Mouse (Mus musculus) forebrain, embryonic 14.5 days (tissue): ENCODE measurements at regions not wholly inside any gene's neighbourhood (a gene's known extent, or its start where the extent isn't known, plus 50 kb on each side); places are given as distances from the start of the nearest gene placed in this dataset.

Experiments
- ATAC-seq: fragments of 200-750 bp; cut with Nextera tagmentation; 2 replicates; pipeline ENCODE4 v1.8.0; 2017; ENCODE audit warnings: mild to moderate bottlenecking, moderate library complexity
- DNase-seq: peaks from one replicate; pipeline ENCODE4 v3.0.0-alpha.2; 2015; ENCODE audit warnings: low spot score
- H3K27ac ChIP-seq: fragments of 300-500 bp; sonication (generic); 2 replicates; pipeline ENCODE4 v1.5.1; 2014; ENCODE audit warnings: low read depth, mild to moderate bottlenecking, control low read depth, low read length, moderate library complexity
- H3K27me3 ChIP-seq: fragments of 300-500 bp; sonication (generic); replicated peaks from 2 replicates; pipeline ENCODE4 v1.6.1; 2014; ENCODE audit warnings: low read length, control low read depth, mixed read lengths; ENCODE audit not compliant: control insufficient read depth, insufficient read depth
- H3K36me3 ChIP-seq: fragments of 300-500 bp; sonication (generic); 2 replicates; pipeline ENCODE4 v1.6.1; 2014; ENCODE audit warnings: low read length, control low read depth; ENCODE audit not compliant: control insufficient read depth, insufficient read depth
- H3K4me1 ChIP-seq: fragments of 300-500 bp; sonication (generic); 2 replicates; pipeline ENCODE4 v1.6.1; 2014; ENCODE audit warnings: antibody characterized with exemption, low read length, control low read depth; ENCODE audit not compliant: control insufficient read depth, insufficient read depth
- H3K4me2 ChIP-seq: fragments of 300-500 bp; sonication (generic); 2 replicates; pipeline ENCODE4 v1.6.1; 2014; ENCODE audit warnings: mild to moderate bottlenecking, control low read depth, low read length
- H3K4me3 ChIP-seq: fragments of 300-500 bp; sonication (generic); 2 replicates; pipeline ENCODE4 v1.5.1; 2014; ENCODE audit warnings: low read depth, low read length, control low read depth
- H3K9ac ChIP-seq: fragments of 300-500 bp; sonication (generic); 2 replicates; pipeline ENCODE4 v1.6.1; 2014; ENCODE audit warnings: mild to moderate bottlenecking, low read length, control low read depth, moderate library complexity
- H3K9me3 ChIP-seq: fragments of 300-500 bp; sonication (generic); replicated peaks from 2 replicates; pipeline ENCODE4 v1.6.1; 2016; ENCODE audit warnings: low read length, control low read depth, mixed read lengths; ENCODE audit not compliant: control insufficient read depth
- WGBS: fragments of 180-500 bp; shearing (Covaris S2); extraction: QIAGEN DNeasy Blood & Tissue Kit; methylation state at CpG from one replicate; pipeline ENCODE4 v1.1.7; 2014; 5-methylcytosine and 5-hydroxymethylcytosine counted together

GRCm38 (mm10) chr19:60124638-60125037 lies 101.9 kb downstream of the Fam204a start:
- no peak overlapping the region for H3K4me3 ChIP-seq
- H3K4me1 ChIP-seq: no peaks in the 10 kb centered on the region
- no peaks in the 10 kb centered on the region for H3K27me3 ChIP-seq
- H3K27ac ChIP-seq: no peak overlapping the region
- no peak overlapping the region for H3K4me2 ChIP-seq
- no peaks in the 10 kb centered on the region for H3K9me3 ChIP-seq
- DNase-seq (no peak), ATAC-seq (no peak)
- 78% methylated on average over 2 of the region's 2 CpGs for WGBS
- no peak overlapping the region for H3K9ac ChIP-seq
- H3K36me3 ChIP-seq: no peaks in the 10 kb centered on the region

- H3K9me3 ChIP-seq: no peaks in the 10 kb centered on the region
- no peak for ATAC-seq
- no peaks in the 10 kb centered on the region for H3K27me3 ChIP-seq
- H3K4me2 ChIP-seq: no peak overlapping the region
- WGBS: 62% methylated on average over 5 of the region's 5 CpGs
- no peak overlapping the region for H3K27ac ChIP-seq
- H3K4me3 ChIP-seq: no peak overlapping the region
- H3K4me1 ChIP-seq: no peaks in the 10 kb centered on the region
- H3K36me3 ChIP-seq: no peaks in the 10 kb centered on the region
- DNase-seq: peak; percentile 44
- no peak overlapping the region for H3K9ac ChIP-seq
These were observed 105.6 kb downstream of the Fam204a start for GRCm38 (mm10) chr19:60120917-60121316.

- DNase-seq: no peak
- H3K4me2 ChIP-seq: no peak overlapping the region
- WGBS: 35% methylated on average over 1 of the region's 1 CpGs
These were observed 107.5 kb downstream of the Fam204a start for GRCm38 (mm10) chr19:60119051-60119450.

GRCm38 (mm10) chr19:60113666-60114388 lies 112.7 kb downstream of the Fam204a start:
- DNase-seq: no peak
- no peak for ATAC-seq
- 41% methylated on average over 7 of the region's 7 CpGs for WGBS

More at GRCm38 (mm10) chr19:60119051-60119450, 107.5 kb downstream of the Fam204a start:
- ATAC-seq: no peak
- Histone ChIP-seq H3K9ac (no peak overlapping the region), H3K27me3 (no peaks in the 10 kb centered on the region), H3K4me1 (no peaks in the 10 kb centered on the region), H3K9me3 (no peaks in the 10 kb centered on the region), H3K36me3 (no peaks in the 10 kb centered on the region), H3K27ac (no peak overlapping the region), H3K4me3 (no peak overlapping the region)

GRCm38 (mm10) chr19:60110278-60110677 lies 116.2 kb downstream of the Fam204a start:
- Histone ChIP-seq H3K27ac (no peak overlapping the region), H3K4me1 (no peaks in the 10 kb centered on the region), H3K9me3 (no peaks in the 10 kb centered on the region), H3K36me3 (no peaks in the 10 kb centered on the region), H3K9ac (no peak overlapping the region), H3K4me2 (no peak overlapping the region), H3K4me3 (no peak overlapping the region), H3K27me3 (no peaks in the 10 kb centered on the region)
- no peak for DNase-seq
- WGBS: 65% methylated on average over 6 of the region's 6 CpGs
- ATAC-seq: no peak

More at GRCm38 (mm10) chr19:60113666-60114388, 112.7 kb downstream of the Fam204a start:
- H3K9ac ChIP-seq: no peak overlapping the region
- no peak overlapping the region for H3K27ac ChIP-seq
- no peaks in the 10 kb centered on the region for H3K4me1 ChIP-seq
- no peak overlapping the region for H3K4me3 ChIP-seq
- no peaks in the 10 kb centered on the region for H3K36me3 ChIP-seq
- no peaks in the 10 kb centered on the region for H3K9me3 ChIP-seq
- no peaks in the 10 kb centered on the region for H3K27me3 ChIP-seq
- no peak overlapping the region for H3K4me2 ChIP-seq

- ATAC-seq: peak; percentile 42; the same call in 1 of the 2 replicates
These were observed 117.0 kb downstream of the Fam204a start for GRCm38 (mm10) chr19:60109488-60109887.

GRCm38 (mm10) chr19:60097915-60098314 lies 128.6 kb downstream of the Fam204a start:
- no peak overlapping the region for H3K4me3 ChIP-seq
- H3K36me3 ChIP-seq: no peaks in the 10 kb centered on the region
- 51% methylated on average over 3 of the region's 3 CpGs for WGBS
- no peak overlapping the region for H3K27ac ChIP-seq
- no peaks in the 10 kb centered on the region for H3K4me1 ChIP-seq
- H3K9me3 ChIP-seq: no peaks in the 10 kb centered on the region
- ATAC-seq: no peak
- DNase-seq: no peak
- H3K9ac ChIP-seq: no peak overlapping the region
- H3K27me3 ChIP-seq: no peaks in the 10 kb centered on the region
- H3K4me2 ChIP-seq: no peak overlapping the region

More at GRCm38 (mm10) chr19:60109488-60109887, 117.0 kb downstream of the Fam204a start:
- H3K9me3 ChIP-seq: no peaks in the 10 kb centered on the region
- H3K4me1 ChIP-seq: no peaks in the 10 kb centered on the region
- no peaks in the 10 kb centered on the region for H3K36me3 ChIP-seq
- no peaks in the 10 kb centered on the region for H3K27me3 ChIP-seq
- H3K9ac ChIP-seq: no peak overlapping the region
- no peak overlapping the region for H3K27ac ChIP-seq
- no peak overlapping the region for H3K4me2 ChIP-seq
- no peak overlapping the region for H3K4me3 ChIP-seq
- peak; percentile 56 for DNase-seq
- 13% methylated on average over 8 of the region's 8 CpGs for WGBS

- WGBS: 65% methylated on average over 3 of the region's 3 CpGs
- H3K9ac ChIP-seq: no peak overlapping the region
- ATAC-seq: no peak
These were observed 131.5 kb upstream of the Rab11fip2 start for GRCm38 (mm10) chr19:60074986-60075385.

GRCm38 (mm10) chr19:60073328-60073727 lies 129.9 kb upstream of the Rab11fip2 start:
- ATAC-seq: no peak
- no peak for DNase-seq
- Histone ChIP-seq H3K27ac (no peak overlapping the region), H3K4me3 (no peak overlapping the region), H3K9me3 (no peaks in the 10 kb centered on the region), H3K27me3 (no peaks in the 10 kb centered on the region), H3K36me3 (no peaks in the 10 kb centered on the region), H3K9ac (no peak overlapping the region), H3K4me1 (no peaks in the 10 kb centered on the region), H3K4me2 (no peak overlapping the region)
- 12% methylated on average over 1 of the region's 1 CpGs for WGBS

More at GRCm38 (mm10) chr19:60074986-60075385, 131.5 kb upstream of the Rab11fip2 start:
- Histone ChIP-seq H3K27me3 (no peaks in the 10 kb centered on the region), H3K4me2 (no peak overlapping the region), H3K27ac (no peak overlapping the region), H3K4me1 (no peaks in the 10 kb centered on the region), H3K36me3 (no peaks in the 10 kb centered on the region), H3K4me3 (no peak overlapping the region), H3K9me3 (no peaks in the 10 kb centered on the region)
- DNase-seq: no peak
